Mouse (Mus musculus) ES-Bruce4 (cell line): ENCODE results near the gene Alyref.

Source experiments
- CTCF ChIP-seq: IDR thresholded peaks from one replicate; pipeline ENCODE4 v1.8.1; 2011; ENCODE audit warnings: low read depth, low read length
- EP300 ChIP-seq: IDR thresholded peaks from 2 replicates; pipeline ENCODE4 v1.6.1; 2011; ENCODE audit warnings: low read depth, low read length; ENCODE audit not compliant: insufficient read depth
- POLR2A ChIP-seq: IDR thresholded peaks from one replicate; pipeline ENCODE4 v1.8.1; 2011; ENCODE audit warnings: low read length; ENCODE audit not compliant: insufficient read depth

DNA sequence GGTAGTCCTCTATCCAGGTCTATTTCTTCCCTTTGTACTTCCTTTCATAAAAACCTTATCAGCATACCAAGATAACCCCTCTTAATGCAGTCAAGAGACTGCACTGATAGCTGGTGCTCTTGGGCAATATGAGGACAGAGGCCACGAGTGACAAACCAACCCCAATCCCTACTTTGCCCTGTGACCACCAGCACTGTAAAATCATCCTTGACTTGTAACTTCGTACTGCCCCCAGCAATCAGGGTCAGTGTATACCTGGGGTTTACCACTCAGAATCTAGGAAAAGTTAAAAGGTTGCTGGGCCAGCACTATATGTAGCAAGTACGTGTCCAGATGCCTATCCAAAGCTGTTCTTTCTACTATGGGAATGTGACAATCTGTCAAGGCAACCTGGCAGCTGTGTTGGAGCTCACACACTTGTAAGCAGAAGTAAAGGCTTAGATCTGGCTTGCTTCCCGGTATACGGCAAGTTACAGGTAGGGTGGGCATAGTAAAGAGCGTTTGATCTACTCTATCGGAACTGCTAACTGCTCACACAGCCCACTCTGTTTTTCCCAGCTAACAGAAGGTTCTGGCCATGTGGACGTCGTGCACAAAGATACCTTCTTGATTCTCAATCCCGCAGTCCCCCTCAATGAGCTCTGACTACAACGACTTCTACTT, 26.3 kb downstream of the Alyref start:
- TF ChIP-seq EP300: no peak
- no peak for TF ChIP-seq CTCF
- TF ChIP-seq POLR2A: no peak
